Mouse (Mus musculus): ENCODE results near the gene Magi1.

DNA sequence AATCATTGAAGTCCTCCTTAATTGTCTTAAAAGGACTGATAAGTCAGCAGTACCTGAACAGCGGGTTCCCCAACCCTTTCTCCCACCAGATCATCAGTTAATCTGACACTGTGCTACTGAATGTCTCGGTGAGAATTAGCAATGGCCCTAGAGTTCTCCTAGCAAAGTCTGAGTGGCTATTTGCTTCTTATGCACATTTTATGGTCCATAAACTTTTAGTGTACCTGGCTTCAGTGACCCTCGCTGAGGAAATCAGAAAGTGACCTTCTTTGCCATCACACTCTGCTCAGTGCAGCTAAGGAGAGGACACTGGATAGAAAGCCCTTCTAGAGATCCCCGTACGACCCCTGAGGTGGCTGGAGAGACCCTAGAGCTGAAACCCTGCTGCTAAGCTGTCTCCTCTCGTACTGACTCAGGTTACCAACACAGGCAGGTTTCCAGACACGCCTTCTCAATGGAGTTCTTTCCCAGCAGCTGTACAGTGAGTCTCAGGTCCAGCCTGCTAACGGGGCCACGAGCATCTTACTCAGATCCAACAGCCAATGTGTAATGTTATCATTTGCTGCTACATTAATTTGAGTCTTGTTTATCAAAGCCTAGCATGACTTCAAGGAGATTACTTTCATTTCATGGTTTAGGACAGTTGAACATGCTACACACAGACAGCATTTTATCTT, 461.4 kb downstream of the Magi1 start:
- TF ChIP-seq CTCF (IDR thresholded peaks at IDR 0.05; ENCODE audit: borderline replicate concordance, control insufficient read depth, extremely low read depth, insufficient read depth, low read length, poor library complexity) (no peak), POLR2A (IDR thresholded peaks at IDR 0.05; ENCODE audit: control insufficient read depth, extremely low read depth, insufficient read depth, low read length, poor library complexity) (no peak)

All from thymus, adult 2 months (tissue).